Mouse (Mus musculus): ENCODE data around the gene Kank1.
A peak's percentile ranks its signal among the peaks of the same experiment; 100 is the strongest.

Gene Kank1

GRCm38 (mm10) chr19:25409239-25409638 lies 172.5 kb downstream of the Kank1 start:
- DNase-seq, result no peak

DNA sequence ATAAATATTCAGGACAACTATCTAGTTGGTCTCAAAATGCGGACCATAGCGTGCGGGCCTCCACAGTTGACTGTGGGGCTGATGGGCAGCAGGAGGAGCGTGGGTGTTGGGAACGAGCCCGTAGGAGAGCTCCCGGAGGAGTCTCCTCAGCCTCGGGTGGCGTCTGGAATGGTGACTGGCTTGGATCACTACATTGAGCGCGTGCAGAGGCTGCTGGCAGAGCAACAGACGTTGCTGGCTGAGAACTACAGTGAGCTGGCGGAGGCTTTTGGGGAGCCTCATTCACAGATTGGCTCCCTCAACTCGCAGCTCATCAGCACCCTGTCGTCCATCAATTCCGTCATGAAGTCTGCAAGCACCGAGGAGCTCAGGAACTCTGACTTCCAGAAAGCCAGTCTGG lies 174.6 kb downstream of the Kank1 start:
- no peak for DNase-seq

DNA sequence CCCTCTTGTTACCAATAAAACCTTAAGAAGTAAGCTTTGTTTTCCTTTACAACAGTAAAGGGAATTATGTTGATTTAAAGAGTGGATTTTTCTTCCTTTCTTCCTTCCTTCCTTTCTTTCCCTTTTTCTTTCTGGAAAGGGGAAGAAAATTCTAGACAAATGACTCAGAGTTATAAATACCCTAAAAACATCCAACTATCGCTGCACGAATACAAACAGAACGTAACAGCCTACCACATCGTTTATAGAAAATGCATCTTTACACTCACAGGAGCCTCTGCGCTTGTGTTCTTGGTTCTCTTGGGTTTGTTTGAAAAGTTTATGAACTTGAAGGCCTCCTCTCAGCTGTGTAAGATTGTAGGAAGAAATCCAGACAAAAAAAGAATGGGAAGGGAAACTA lies 178.7 kb downstream of the Kank1 start:
- DNase-seq, result no peak

- no peak for DNase-seq
Measured at GRCm38 (mm10) chr19:25417671-25418070, 180.9 kb downstream of the Kank1 start.

- DNase-seq, result no peak
Measured at GRCm38 (mm10) chr19:25419983-25420382, 183.2 kb downstream of the Kank1 start.

DNA sequence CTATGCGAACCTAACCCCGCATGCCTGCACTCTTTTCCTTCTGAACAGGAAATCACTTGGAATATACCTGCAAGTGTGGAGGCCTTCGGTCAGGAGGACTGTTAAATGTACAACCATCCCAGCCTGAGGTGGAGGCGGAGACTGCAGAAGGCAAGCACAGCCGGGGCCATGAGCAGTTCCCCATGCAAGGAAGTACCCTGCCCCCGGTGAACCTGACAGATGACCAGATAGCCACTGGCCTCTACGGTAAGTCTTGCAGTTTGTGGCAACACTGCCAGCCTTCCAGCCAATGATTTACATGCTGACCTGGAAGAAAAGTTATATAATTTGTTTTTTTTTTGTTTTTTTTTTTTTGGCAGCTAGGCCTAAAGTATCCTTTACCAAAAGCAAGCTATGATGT lies 185.3 kb downstream of the Kank1 start:
- no peak for DNase-seq

- no peak for DNase-seq
Measured at GRCm38 (mm10) chr19:25423371-25423770, 186.6 kb downstream of the Kank1 start.

GRCm38 (mm10) chr19:25426431-25426830 lies 189.7 kb downstream of the Kank1 start:
- no peak for DNase-seq

GRCm38 (mm10) chr19:25427886-25428285 lies 191.1 kb downstream of the Kank1 start:
- no peak for DNase-seq

GRCm38 (mm10) chr19:25428338-25428962 lies 191.7 kb downstream of the Kank1 start:
- DNase-seq, result no peak

DNA sequence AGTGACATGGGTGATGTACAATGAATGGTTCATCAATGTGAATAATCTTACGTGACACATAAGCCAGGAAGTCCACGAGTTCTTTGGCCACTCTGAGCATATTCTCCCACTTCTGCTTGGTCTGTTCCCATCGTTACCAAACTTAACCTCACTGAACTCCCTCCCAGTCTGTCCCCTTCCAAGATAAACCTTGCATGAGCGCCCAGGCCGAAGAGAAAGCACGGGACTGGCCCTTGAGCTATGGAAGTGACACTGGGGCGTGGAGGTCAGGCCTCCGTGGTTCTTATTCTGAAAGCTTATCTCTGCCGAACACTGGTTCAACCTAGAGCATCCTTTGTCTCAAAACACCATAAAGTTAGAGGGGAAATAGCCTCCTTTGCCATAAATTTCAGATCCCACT lies 194.7 kb downstream of the Kank1 start:
- no peak for DNase-seq

DNA sequence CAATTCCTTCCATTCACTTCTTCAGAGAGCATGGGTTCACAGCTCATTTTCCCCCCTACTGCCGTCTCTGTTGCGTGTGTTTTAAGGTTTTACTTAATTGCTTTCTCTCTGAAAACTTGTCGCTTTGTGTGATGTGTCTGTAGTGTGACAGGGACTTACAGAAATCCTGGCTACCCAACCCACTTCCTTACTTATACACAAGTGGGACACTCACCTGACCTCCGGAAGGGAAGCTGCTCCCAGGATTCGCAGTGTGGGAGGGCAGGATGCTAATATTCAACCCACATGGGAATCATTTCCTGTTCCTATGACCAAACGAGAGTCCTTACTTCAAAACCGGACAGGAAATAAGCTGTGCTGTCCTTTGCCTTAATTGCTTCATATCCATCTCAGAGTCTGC lies 195.1 kb downstream of the Kank1 start:
- no peak for DNase-seq

GRCm38 (mm10) chr19:25433169-25433690 lies 196.5 kb downstream of the Kank1 start:
- no peak for DNase-seq

- no peak for DNase-seq
Measured at GRCm38 (mm10) chr19:25434345-25434744, 197.6 kb downstream of the Kank1 start.

DNA sequence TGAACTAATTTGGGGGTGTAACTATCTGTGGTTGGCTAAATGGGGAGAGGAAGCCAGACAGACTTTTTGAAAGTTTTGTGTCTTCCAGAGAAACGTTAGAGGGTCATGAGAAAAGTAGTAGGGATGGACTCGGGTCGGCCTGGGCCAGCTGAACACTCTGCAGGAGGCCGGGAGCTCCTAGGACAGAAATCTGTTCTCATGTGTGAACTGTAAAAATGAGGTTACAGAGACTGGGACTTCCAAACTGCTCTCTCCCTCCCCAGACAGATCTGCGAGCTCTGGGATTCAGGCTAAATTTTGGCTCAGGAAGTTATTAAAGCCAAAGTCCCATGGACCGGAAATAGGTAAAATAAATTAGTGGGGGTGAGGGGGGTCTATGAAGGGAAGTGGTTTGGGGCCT lies 198.0 kb downstream of the Kank1 start:
- no peak for DNase-seq

GRCm38 (mm10) chr19:25435412-25435811 lies 198.6 kb downstream of the Kank1 start:
- no peak for DNase-seq

GRCm38 (mm10) chr19:25436175-25436574 lies 199.4 kb downstream of the Kank1 start:
- no peak for DNase-seq

DNA sequence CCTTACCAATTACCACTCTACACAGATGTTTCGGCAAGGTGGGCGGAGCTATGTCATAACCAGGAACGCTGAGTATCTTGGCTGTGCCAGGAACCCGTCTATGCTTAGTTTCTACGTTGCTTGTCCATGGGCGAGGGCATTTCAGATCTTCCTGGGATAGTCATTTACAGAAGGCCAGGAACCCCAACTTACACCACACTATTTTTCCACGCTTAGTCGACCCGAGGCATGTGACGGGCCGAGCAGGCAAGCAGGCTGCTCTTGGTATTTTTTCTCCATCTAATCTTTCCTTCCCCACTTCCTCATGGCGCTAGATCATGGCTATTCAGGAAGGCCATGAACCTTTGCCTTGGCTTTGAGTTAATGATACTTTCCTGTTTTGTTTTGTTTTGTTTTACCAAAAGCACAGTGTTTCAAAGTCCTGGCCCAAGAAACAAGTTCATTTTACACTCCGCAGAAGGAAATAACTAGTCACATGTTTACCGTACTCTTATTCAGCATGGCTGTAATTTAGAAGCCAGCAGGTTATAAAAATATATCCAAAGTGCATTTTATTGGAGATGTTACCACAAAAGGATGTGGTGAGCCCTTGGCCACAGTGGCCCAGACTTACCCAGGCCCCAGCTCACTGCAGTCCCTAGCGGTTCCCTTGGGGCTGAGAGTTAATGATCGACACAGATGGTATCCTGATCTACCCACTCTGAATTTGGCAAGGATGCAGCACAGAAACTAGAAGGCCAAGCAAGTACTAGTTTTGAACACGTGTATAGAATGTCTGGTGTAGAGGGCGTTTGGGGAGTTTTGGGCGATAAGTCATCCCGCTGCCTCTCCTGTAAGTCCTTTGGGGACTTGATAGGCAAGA lies 200.2 kb downstream of the Kank1 start:
- DNase-seq, result no peak

- no peak for DNase-seq
Measured at GRCm38 (mm10) chr19:25438246-25438645, 201.5 kb downstream of the Kank1 start.

DNA sequence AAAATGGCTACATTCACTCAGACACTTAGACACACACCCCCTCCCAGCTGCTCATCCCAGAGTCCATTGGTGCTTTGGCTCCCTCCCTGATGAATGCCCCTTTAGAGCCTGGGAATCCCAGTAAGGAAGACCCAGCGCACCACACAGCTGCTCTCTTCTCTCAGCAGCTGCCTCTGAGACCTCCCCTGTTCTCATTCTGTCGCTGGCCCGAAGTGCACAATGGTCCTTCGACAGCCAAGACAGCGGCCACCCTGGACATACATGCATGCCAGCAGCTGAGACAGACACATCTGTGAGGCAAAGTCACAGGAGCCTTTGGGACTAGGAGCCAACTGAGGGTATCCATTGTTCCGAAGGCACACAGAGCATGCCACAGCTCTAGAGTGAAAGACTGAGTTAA lies 203.0 kb downstream of the Kank1 start:
- DNase-seq, result no peak

- DNase-seq, result no peak
Measured at GRCm38 (mm10) chr19:25440736-25441135, 204.0 kb downstream of the Kank1 start.

DNA sequence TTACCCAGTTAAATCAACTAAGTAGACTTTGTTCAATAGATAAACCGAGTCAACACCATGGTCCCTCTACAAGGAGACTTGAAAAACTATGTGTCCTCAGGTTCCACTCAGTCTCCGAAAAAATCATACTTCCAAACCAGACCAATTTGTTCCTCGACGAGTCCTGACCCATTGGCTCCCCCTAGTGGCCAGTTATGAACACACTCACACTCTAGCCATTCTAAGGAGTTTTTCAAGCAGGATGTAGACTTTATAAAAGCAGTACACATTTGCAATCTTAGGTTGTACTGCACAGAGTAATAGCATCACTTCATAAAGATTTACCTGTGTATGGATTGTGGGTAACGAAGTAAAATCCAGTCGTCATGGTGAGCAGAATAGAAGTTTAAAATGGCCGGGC lies 208.3 kb downstream of the Kank1 start:
- peak; percentile 9 for DNase-seq

GRCm38 (mm10) chr19:25445842-25446241 lies 209.1 kb downstream of the Kank1 start:
- no peak for DNase-seq

GRCm38 (mm10) chr19:25446683-25447082 lies 209.9 kb downstream of the Kank1 start:
- no peak for DNase-seq

Measured in cerebellum, adult 9-11 months (tissue).